Mouse (Mus musculus) MEL (cell line): ENCODE data around the gene Cnot6l. TPM values are rescaled to one million over a fixed set of nuclear protein-coding genes. Genes with fewer than 3 reads are reported as not detected.

Experiments used
- DNase-seq: peaks from one replicate; pipeline ENCODE4 v3.0.0; 2011; ENCODE audit warnings: low read depth, low spot score
- H3K27ac ChIP-seq: 2 replicates; pipeline ENCODE4 v1.5.1; 2012; ENCODE audit warnings: low read depth, mild to moderate bottlenecking, control low read depth, low read length, moderate library complexity; ENCODE audit not compliant: control insufficient read depth
- H3K27me3 ChIP-seq, 2 experiments: fragments of 150-350 bp in 1 of 2; sonication (generic) in 1 of 2; 2 replicates each; pipeline ENCODE4 v1.6.1; 2012; ENCODE audit warnings: low read length in 2 of 2, mild to moderate bottlenecking in 2 of 2, improper control_type of control experiment in 1 of 2, moderate library complexity in 1 of 2; ENCODE audit not compliant: insufficient read depth in 2 of 2, control insufficient read depth in 1 of 2
- H3K36me3 ChIP-seq, 2 experiments: 2 replicates each; pipeline ENCODE4 v1.6.1; 2012 to 2014; ENCODE audit warnings: low read length in 2 of 2, improper control_type of control experiment in 1 of 2, inconsistent platforms in 1 of 2, mild to moderate bottlenecking in 1 of 2; ENCODE audit not compliant: insufficient read depth in 2 of 2, control insufficient read depth in 1 of 2
- H3K4me1 ChIP-seq, 2 experiments: fragments of 150-350 bp in 1 of 2; sonication (generic) in 1 of 2; 2 replicates each; pipeline ENCODE4 v1.6.1; 2012; ENCODE audit warnings: low read length in 2 of 2, improper control_type of control experiment in 1 of 2, mild to moderate bottlenecking in 1 of 2; ENCODE audit not compliant: insufficient read depth in 2 of 2, control insufficient read depth in 1 of 2
- H3K4me3 ChIP-seq, 2 experiments: fragments of 150-350 bp in 1 of 2; sonication (generic) in 1 of 2; 2 replicates each; pipeline ENCODE4 v1.5.1; 2012; ENCODE audit warnings: low read depth in 2 of 2, low read length in 2 of 2, mild to moderate bottlenecking in 2 of 2, moderate library complexity in 2 of 2, control low read depth in 1 of 2, improper control_type of control experiment in 1 of 2; ENCODE audit not compliant: control insufficient read depth in 1 of 2, insufficient read depth in 1 of 2
- H3K79me2 ChIP-seq: 2 replicates; pipeline ENCODE4 v1.6.1; 2012; ENCODE audit warnings: mild to moderate bottlenecking, low read length, moderate library complexity; ENCODE audit not compliant: control insufficient read depth, poor library complexity, insufficient read depth
- H3K9ac ChIP-seq: 2 replicates; pipeline ENCODE4 v1.6.1; 2012; ENCODE audit warnings: low read depth, mild to moderate bottlenecking, control low read depth, low read length, moderate library complexity; ENCODE audit not compliant: control insufficient read depth, poor library complexity, severe bottlenecking
- H3K9me3 ChIP-seq: fragments of 150-350 bp; sonication (generic); replicated peaks from 2 replicates; pipeline ENCODE4 v1.6.1; 2012; ENCODE audit warnings: mild to moderate bottlenecking, low read length, improper control_type of control experiment, moderate library complexity; ENCODE audit not compliant: insufficient read depth
- CHD1 ChIP-seq: IDR thresholded peaks from 2 replicates; pipeline ENCODE4 v1.6.1; 2012; ENCODE audit warnings: low read depth, mild to moderate bottlenecking, inconsistent platforms, low read length, improper control_type of control experiment
- CHD2 ChIP-seq: IDR thresholded peaks from 2 replicates; pipeline ENCODE4 v1.6.1; 2011; ENCODE audit warnings: low read length, improper control_type of control experiment
- CTCF ChIP-seq, 3 experiments: IDR thresholded peaks in 2 of 3; conservative IDR thresholded peaks in 1 of 3; 2 replicates each; pipeline ENCODE4 v1.5.1; 2011 to 2012; ENCODE audit warnings: low read length in 3 of 3, low read depth in 2 of 3, mild to moderate bottlenecking in 2 of 3, improper control_type of control experiment in 1 of 3, inconsistent platforms in 1 of 3, mixed read lengths in 1 of 3, moderate library complexity in 1 of 3; ENCODE audit not compliant: control insufficient read depth in 1 of 3, insufficient read depth in 1 of 3, poor library complexity in 1 of 3, severe bottlenecking in 1 of 3
- EP300 ChIP-seq, 2 experiments: IDR thresholded peaks; 2 replicates each; pipeline ENCODE4 v1.6.1; 2011; ENCODE audit warnings: improper control_type of control experiment in 2 of 2, low read length in 2 of 2, low read depth in 1 of 2, mild to moderate bottlenecking in 1 of 2
- ETS1 ChIP-seq: IDR thresholded peaks from 2 replicates; pipeline ENCODE4 v1.6.1; 2012; ENCODE audit warnings: low read depth, mild to moderate bottlenecking, inconsistent platforms, low read length, improper control_type of control experiment, moderate library complexity
- GABPA ChIP-seq: IDR thresholded peaks from 2 replicates; pipeline ENCODE4 v1.6.1; 2012; ENCODE audit warnings: low read depth, mild to moderate bottlenecking, inconsistent platforms, low read length, improper control_type of control experiment, moderate library complexity
- GATA1 ChIP-seq: IDR thresholded peaks from 2 replicates; pipeline ENCODE4 v1.6.1; 2011; ENCODE audit warnings: low read depth, low read length, improper control_type of control experiment
- JUND ChIP-seq: IDR thresholded peaks from 2 replicates; pipeline ENCODE4 v1.6.1; 2011; ENCODE audit warnings: low read depth, mild to moderate bottlenecking, improper control_type of control experiment, low read length
- MEF2A ChIP-seq: IDR thresholded peaks from 2 replicates; pipeline ENCODE4 v1.6.1; 2014; ENCODE audit warnings: low read depth, mild to moderate bottlenecking, inconsistent platforms, low read length, improper control_type of control experiment; ENCODE audit not compliant: poor library complexity, insufficient replicate concordance, severe bottlenecking; ENCODE audit errors: extremely low read depth
- MXI1 ChIP-seq: IDR thresholded peaks from 2 replicates; pipeline ENCODE4 v1.6.1; 2011; ENCODE audit warnings: mild to moderate bottlenecking, low read depth, low read length, improper control_type of control experiment
- MYB ChIP-seq: IDR thresholded peaks from 2 replicates; pipeline ENCODE4 v1.6.1; 2011; ENCODE audit warnings: mild to moderate bottlenecking, low read depth, low read length, improper control_type of control experiment
- NELFE ChIP-seq: IDR thresholded peaks from 2 replicates; pipeline ENCODE4 v1.6.1; 2011; ENCODE audit warnings: low read depth, low read length, improper control_type of control experiment
- NRF1 ChIP-seq: IDR thresholded peaks from 2 replicates; pipeline ENCODE4 v1.6.1; 2014; ENCODE audit warnings: low read depth, mild to moderate bottlenecking, inconsistent platforms, low read length, improper control_type of control experiment, moderate library complexity; ENCODE audit not compliant: poor library complexity, insufficient read depth, severe bottlenecking
- POLR2A ChIP-seq, 2 experiments: IDR thresholded peaks; 2 replicates each; pipeline ENCODE4 v1.6.1; 2011 to 2012; ENCODE audit warnings: low read length in 2 of 2, mild to moderate bottlenecking in 2 of 2, control low read depth in 1 of 2, improper control_type of control experiment in 1 of 2, low read depth in 1 of 2, moderate library complexity in 1 of 2; ENCODE audit not compliant: control insufficient read depth in 1 of 2, insufficient read depth in 1 of 2, poor library complexity in 1 of 2
- RCOR1 ChIP-seq: IDR thresholded peaks from 2 replicates; pipeline ENCODE4 v1.6.1; 2012; ENCODE audit warnings: low read depth, mild to moderate bottlenecking, inconsistent platforms, low read length, improper control_type of control experiment
- SMC3 ChIP-seq: IDR thresholded peaks from 2 replicates; pipeline ENCODE4 v1.6.1; 2011; ENCODE audit warnings: low read depth, low read length, improper control_type of control experiment
- TAL1 ChIP-seq: IDR thresholded peaks from 2 replicates; pipeline ENCODE4 v1.6.1; 2012; ENCODE audit warnings: mild to moderate bottlenecking, inconsistent platforms, low read length, moderate library complexity, mixed read lengths
- TCF12 ChIP-seq: IDR thresholded peaks from 2 replicates; pipeline ENCODE4 v1.6.1; 2014; ENCODE audit warnings: low read depth, mild to moderate bottlenecking, inconsistent platforms, low read length, improper control_type of control experiment, moderate library complexity
- USF1 ChIP-seq: IDR thresholded peaks from 2 replicates; pipeline ENCODE4 v1.6.1; 2014; ENCODE audit warnings: low read depth, mild to moderate bottlenecking, inconsistent platforms, low read length, improper control_type of control experiment, moderate library complexity
- ZMIZ1 ChIP-seq: IDR thresholded peaks from 2 replicates; pipeline ENCODE4 v1.6.1; 2012; ENCODE audit warnings: low read depth, mild to moderate bottlenecking, inconsistent platforms, low read length, improper control_type of control experiment, moderate library complexity
- ZNF384 ChIP-seq: IDR thresholded peaks from 2 replicates; pipeline ENCODE4 v1.6.1; 2012; ENCODE audit warnings: low read depth, mild to moderate bottlenecking, inconsistent platforms, low read length, improper control_type of control experiment
- polyA plus RNA-seq, 2 experiments: library from polyadenylated mRNA; stranded (reverse) in 1 of 2; unstranded in 1 of 2; fragments of >175 nt in 1 of 2; fragments of >200 nt in 1 of 2; gene quantifications; 2 replicates each; pipeline versions ENCODE4 v1.2.1 to v1.2.4; 2012; ENCODE audit warnings: low replicate concordance in 2 of 2, low read depth in 1 of 2; ENCODE audit not compliant: insufficient read length in 2 of 2, insufficient read depth in 1 of 2, missing spikeins in 1 of 2
- total RNA-seq: library from RNA; depleted of rRNA; stranded (reverse); fragments of 300-350 nt; gene quantifications from 2 replicates; pipeline ENCODE4 v1.2.3, GENCODE M21; 2012

Cnot6l gene
- total and polyA plus RNA-seq, 3 experiments: 10.2 to 21.2 TPM; not detected in 1

- peak; percentile 75 for TF ChIP-seq TAL1
- TF ChIP-seq MXI1: no peak
- TF ChIP-seq CHD1: no peak
- no peak for TF ChIP-seq NELFE
- TF ChIP-seq GABPA: no peak
- no peak for TF ChIP-seq NRF1
- TF ChIP-seq USF1: no peak
- TF ChIP-seq JUND: no peak
- TF ChIP-seq GATA1: peak; percentile 71
- TF ChIP-seq SMC3: no peak
- no peak for TF ChIP-seq MEF2A
- TF ChIP-seq CTCF (IDR thresholded peaks at IDR 0.05 in 2 of 3, conservative IDR thresholded peaks at IDR 0.05 in 1 of 3; ENCODE audit: control insufficient read depth in 1 of 3, insufficient read depth in 1 of 3, low read depth in 2 of 3, low read length in 3 of 3, poor library complexity in 1 of 3, severe bottlenecking in 1 of 3): no peak
- TF ChIP-seq CHD2: no peak
- peak; percentile 80 for TF ChIP-seq ETS1
- peak; percentile 98 for TF ChIP-seq RCOR1
- TF ChIP-seq EP300 (IDR thresholded peaks at IDR 0.05; ENCODE audit: low read depth in 1 of 2, low read length in 2 of 2): peak; percentile 59 to 85
- peak; percentile 87 for TF ChIP-seq TCF12
- TF ChIP-seq MYB: no peak
- DNase-seq: peak; percentile 91
Measured at GRCm38 (mm10) chr5:96209459-96209858, 45.5 kb upstream of the Cnot6l start, which contains the start of gene Mrpl1. TSS of gene Mrpl1 (plus strand) at chr5:96209493.

GRCm38 (mm10) chr5:96208543-96208942 lies 44.6 kb upstream of the Cnot6l start:
- no peak overlapping the region for H3K9ac ChIP-seq

More at GRCm38 (mm10) chr5:96209459-96209858, 45.5 kb upstream of the Cnot6l start, which contains the start of gene Mrpl1:
- Histone ChIP-seq H3K9ac (peak within 1 kb of the TSS; percentile 87), H3K79me2 (peaks cover 15% of the 10 kb centered on the region), H3K9me3 (no peaks in the 10 kb centered on the region), H3K36me3 (peaks cover 0 to 46% of the 10 kb centered on the region in 2 experiments; a peak in 2 of 4 replicates), H3K27me3 (no peaks in the 10 kb centered on the region), H3K27ac (peak within 1 kb of the TSS; percentile 98), H3K4me3 (peak within 1 kb of the TSS; percentile 75 to 79), H3K4me1 (peaks cover 15 to 17% of the 10 kb centered on the region in 2 experiments)

More at GRCm38 (mm10) chr5:96208543-96208942, 44.6 kb upstream of the Cnot6l start:
- no peaks in the 10 kb centered on the region for H3K27me3 ChIP-seq
- H3K9me3 ChIP-seq: no peaks in the 10 kb centered on the region
- TF ChIP-seq ZNF384 (peak; percentile 93), ETS1 (peak; percentile 45; the same call in 1 of the 2 replicates), EP300 (IDR thresholded peaks at IDR 0.05; ENCODE audit: low read depth in 1 of 2, low read length in 2 of 2) (0 out of 4 replicates have a peak, but pooled peaks of 1 of the 2 experiments have one; percentile 10), ZMIZ1 (no peak), POLR2A (IDR thresholded peaks at IDR 0.05; ENCODE audit: control insufficient read depth in 1 of 2, insufficient read depth in 1 of 2, low read depth in 1 of 2, low read length in 2 of 2, poor library complexity in 1 of 2) (no peak)
- H3K4me3 ChIP-seq: peak overlapping the region in 1 of 2 experiments; percentile 63; a peak in 2 of 4 replicates
- peak; percentile 57 for DNase-seq
- H3K36me3 ChIP-seq: peaks cover 0 to 48% of the 10 kb centered on the region in 2 experiments; a peak in 2 of 4 replicates
- peaks cover 13% of the 10 kb centered on the region for H3K79me2 ChIP-seq
- H3K27ac ChIP-seq: no peak overlapping the region; the same call in 1 of the 2 replicates
- peaks cover 15 to 17% of the 10 kb centered on the region in 2 experiments for H3K4me1 ChIP-seq
